Comparison of ENCODE assay signal across 9 mouse cellular contexts in genomic region chr19:60945801-60946311, GRCm38 (mm10). TPM values are rescaled to one million over a fixed set of nuclear protein-coding genes. Genes with fewer than 3 reads are reported as not detected.
DNase-seq lines count a peak whose midpoint lies in the region.
"Had no signal": no experiment of that assay in that cellular context is flagged by ENCODE, and none has a peak within 500 bp of the region (broad histone marks: within the 10 kb centered on the region; RNA-seq: fewer than 3 reads in every experiment).

No protein-coding gene starts in this region.

- DNase-seq in left cerebral cortex, postnatal 4 days: peak; percentile 12
- no peak for DNase-seq in left cerebral cortex, adult 8-10 months (ENCODE audit: low spot score in 2 of 2)
- DNase-seq in cerebellum, adult 11 months: peak; percentile 43
- peak; percentile 90 for DNase-seq in heart, adult 8-10 months (ENCODE audit: low spot score)
- DNase-seq in kidney, adult 9 months: peak; percentile 67
- peak; percentile 15 for DNase-seq in yolk sac, embryonic 10.5 days (ENCODE audit: low spot score)
- DNase-seq in urinary bladder, postnatal 25 days (ENCODE audit: low spot score): no peak

- intact Hi-C loops in left cerebral cortex, postnatal 4 days (cut with DNase I): no loop called here

- H3K27ac ChIP-seq in macrophage: peak overlapping the region; percentile 94
- H3K27ac ChIP-seq: limb, embryonic 12.5 days had no signal

- H3K4me3 ChIP-seq in macrophage (ENCODE audit: inconsistent target): no peak overlapping the region
- H3K4me3 ChIP-seq: limb, embryonic 12.5 days had no signal

- H3K79me2 ChIP-seq in macrophage (ENCODE audit: inconsistent target): no peaks in the 10 kb centered on the region

- 69% methylated on average over 3 of the region's 3 CpGs for WGBS in macrophage (ENCODE audit: missing documents)

- no peaks in the 10 kb centered on the region for H3K36me3 ChIP-seq in macrophage (ENCODE audit: inconsistent target)
- H3K36me3 ChIP-seq: limb, embryonic 12.5 days had no signal

RNA-seq across cellular contexts. Expression of gene Grk5, which starts 56.3 kb away (rescaled TPM):
- 10 to 100 TPM; 21.5 to 22.2 TPM for total RNA-seq in left cerebral cortex, postnatal 4 days (2021)
- 10 to 100 TPM; 15.6 to 20.6 (median 17.7) TPM for total RNA-seq in left cerebral cortex, adult 8-10 months (2022)
- total RNA-seq in heart, adult 8-10 months (2022): 10 to 100 TPM; 21.4 to 45.5 (median 35.8) TPM
- 10 to 100 TPM in 24 of 26 experiments, 1 to 10 TPM in 2; 6.9 to 60.6 (median 18.6) TPM for total RNA-seq in macrophage (2018; cell fraction: chromatin; rRNA removed)
- 1 to 10 TPM; 3.2 to 5.2 (median 4.0) TPM for total RNA-seq in macrophage (2018; cell fraction: cytosol; rRNA removed)
- total RNA-seq in macrophage (2018; cell fraction: nucleus; rRNA removed): 10 to 100 TPM in 12 of 26 experiments, 1 to 10 TPM in 14; 5.0 to 21.5 (median 9.8) TPM
- 3.2 to 4.0 TPM (median 3.6 TPM) in 3 replicates for polyA plus RNA-seq in macrophage (2018)

Comparison
In these comparisons a context has a peak if more than half of its experiments do, and no peak if none do; other contexts are left out.
1. DNase-seq: peak in left cerebral cortex, postnatal 4 days (single experiment), cerebellum, adult 11 months (single experiment), heart, adult 8-10 months (single experiment), kidney, adult 9 months (single experiment) and yolk sac, embryonic 10.5 days (single experiment); none in left cerebral cortex, adult 8-10 months (0 of 2) and urinary bladder, postnatal 25 days (single experiment).